Mouse (Mus musculus) midbrain, embryonic 15.5 days (tissue): Measurements from ENCODE around the gene Gng3. TPM values are rescaled to one million over a fixed set of nuclear protein-coding genes. Genes with fewer than 3 reads are reported as not detected.
A peak's percentile ranks its signal among the peaks of the same experiment; 100 is the strongest.

Experiments
- ATAC-seq: fragments of 200-750 bp; cut with Nextera tagmentation; replicated peaks from 2 replicates; pipeline ENCODE4 v1.8.0; 2017; ENCODE audit warnings: moderate TSS enrichment
- H3K27ac ChIP-seq: fragments of 300-500 bp; sonication (generic); 2 replicates; pipeline ENCODE4 v1.5.1; 2015; ENCODE audit warnings: mild to moderate bottlenecking, inconsistent platforms
- H3K27me3 ChIP-seq: fragments of 300-500 bp; sonication (generic); replicated peaks from 2 replicates; pipeline ENCODE4 v1.6.1; 2015; ENCODE audit warnings: inconsistent platforms
- H3K36me3 ChIP-seq: fragments of 300-500 bp; sonication (generic); replicated peaks from 2 replicates; pipeline ENCODE4 v1.6.1; 2015; ENCODE audit warnings: inconsistent platforms
- H3K4me1 ChIP-seq: fragments of 300-500 bp; sonication (generic); 2 replicates; pipeline ENCODE4 v1.6.1; 2015; ENCODE audit warnings: inconsistent platforms
- H3K4me2 ChIP-seq: fragments of 300-500 bp; sonication (generic); 2 replicates; pipeline ENCODE4 v1.6.1; 2015; ENCODE audit warnings: inconsistent platforms, mild to moderate bottlenecking, moderate library complexity
- H3K4me3 ChIP-seq: fragments of 300-500 bp; sonication (generic); 2 replicates; pipeline ENCODE4 v1.5.1; 2015; ENCODE audit warnings: mild to moderate bottlenecking, inconsistent platforms
- H3K9ac ChIP-seq: fragments of 300-500 bp; sonication (generic); 2 replicates; pipeline ENCODE4 v1.6.1; 2015; ENCODE audit warnings: mild to moderate bottlenecking, inconsistent platforms
- H3K9me3 ChIP-seq: fragments of 300-500 bp; sonication (generic); 2 replicates; pipeline ENCODE4 v1.6.1; 2016; ENCODE audit warnings: inconsistent platforms
- WGBS: fragments of 180-500 bp; shearing (Covaris S2); methylation state at CpG from one replicate; pipeline ENCODE4 v1.1.7; 2015; ENCODE audit warnings: mixed read lengths; 5-methylcytosine and 5-hydroxymethylcytosine counted together
- polyA plus RNA-seq: library from polyadenylated mRNA; unstranded; fragments of >200 nt; fragmentation: Nextera tagmentation; extraction: Ambion mirVana; gene quantifications from 2 replicates; pipeline ENCODE4 v1.2.1, GENCODE M21; 2015

Gene Gng3
- polyA plus RNA-seq, 1 experiment from 2014 or later, result 479 TPM

GRCm38 (mm10) chr19:8819596-8820423 is 19.2 kb downstream of the Gng3 start, which contains the start of gene Hnrnpul2:
Hnrnpul2 (plus strand) TSS chr19:8820010.
- Histone ChIP-seq H3K36me3 (peaks cover 16% of the 10 kb centered on the region), H3K9me3 (no peaks in the 10 kb centered on the region), H3K4me3 (peak within 1 kb of the TSS; percentile 84), H3K27ac (peak within 1 kb of the TSS; percentile 98), H3K9ac (peak within 1 kb of the TSS; percentile 90), H3K4me1 (peaks cover 60% of the 10 kb centered on the region), H3K4me2 (peak within 1 kb of the TSS; percentile 88), H3K27me3 (no peaks in the 10 kb centered on the region)
- peak; percentile 96 for ATAC-seq
- WGBS, result under 1% methylated on average over 82 of the region's 83 CpGs

GRCm38 (mm10) chr19:8818801-8819595 is 20.0 kb downstream of the Gng3 start, which contains the start of gene Ttc9c:
Ttc9c (minus strand) TSS chr19:8819333.
- ATAC-seq, result peak; percentile 94
- Histone ChIP-seq H3K9me3 (no peaks in the 10 kb centered on the region), H3K9ac (peak within 1 kb of the TSS; percentile 90), H3K36me3 (peaks cover 8% of the 10 kb centered on the region; the same call in 1 of the 2 replicates), H3K4me2 (peak within 1 kb of the TSS; percentile 88), H3K4me3 (peak within 1 kb of the TSS; percentile 84), H3K4me1 (peaks cover 60% of the 10 kb centered on the region), H3K27ac (peak within 1 kb of the TSS; percentile 98), H3K27me3 (no peaks in the 10 kb centered on the region)
- WGBS, result under 1% methylated on average over 33 of the region's 33 CpGs

GRCm38 (mm10) chr19:8818301-8818798 is 20.6 kb downstream of the Gng3 start:
- Histone ChIP-seq H3K4me2 (peak overlapping the region; percentile 88), H3K36me3 (0 out of 2 replicates have a peak, but pooled peaks cover 2% of the 10 kb centered on the region), H3K9me3 (no peaks in the 10 kb centered on the region), H3K4me3 (peak overlapping the region; percentile 84), H3K9ac (peak overlapping the region; percentile 43), H3K4me1 (peaks cover 57% of the 10 kb centered on the region), H3K27ac (peak overlapping the region; percentile 98), H3K27me3 (no peaks in the 10 kb centered on the region)
- ATAC-seq, result no peak
- 32% methylated on average over 14 of the region's 14 CpGs for WGBS

GRCm38 (mm10) chr19:8817001-8817400 is 22.0 kb downstream of the Gng3 start:
- 0 out of 2 replicates have a peak overlapping the region, but pooled peaks have one; percentile 2 for H3K9ac ChIP-seq
- 42% methylated on average over 3 of the region's 3 CpGs for WGBS
- peaks cover 3% of the 10 kb centered on the region; the same call in 1 of the 2 replicates for H3K36me3 ChIP-seq
- no peak overlapping the region for H3K27ac ChIP-seq
- peaks cover 44% of the 10 kb centered on the region for H3K4me1 ChIP-seq
- no peaks in the 10 kb centered on the region for H3K27me3 ChIP-seq
- no peak for ATAC-seq
- no peaks in the 10 kb centered on the region for H3K9me3 ChIP-seq
- peak overlapping the region; percentile 88 for H3K4me2 ChIP-seq
- peak overlapping the region; percentile 5; the same call in 1 of the 2 replicates for H3K4me3 ChIP-seq

GRCm38 (mm10) chr19:8815812-8816211 is 23.2 kb downstream of the Gng3 start:
- H3K9me3 ChIP-seq, result no peaks in the 10 kb centered on the region
- 69% methylated on average over 11 of the region's 11 CpGs for WGBS
- H3K4me3 ChIP-seq, result no peak overlapping the region
- H3K4me2 ChIP-seq, result no peak overlapping the region
- H3K4me1 ChIP-seq, result peaks cover 33% of the 10 kb centered on the region
- peaks cover 3% of the 10 kb centered on the region; the same call in 1 of the 2 replicates for H3K36me3 ChIP-seq
- peak overlapping the region; percentile 31; the same call in 1 of the 2 replicates for H3K9ac ChIP-seq
- no peak overlapping the region for H3K27ac ChIP-seq
- no peak for ATAC-seq
- H3K27me3 ChIP-seq, result no peaks in the 10 kb centered on the region

- no peaks in the 10 kb centered on the region for H3K27me3 ChIP-seq
- ATAC-seq, result no peak
- H3K27ac ChIP-seq, result no peak overlapping the region
- WGBS, result 90% methylated on average over 5 of the region's 5 CpGs
- no peaks in the 10 kb centered on the region for H3K9me3 ChIP-seq
- H3K4me3 ChIP-seq, result no peak overlapping the region
- H3K9ac ChIP-seq, result no peak overlapping the region
- no peak overlapping the region for H3K4me2 ChIP-seq
- H3K4me1 ChIP-seq, result peaks cover 18% of the 10 kb centered on the region
- peaks cover 14% of the 10 kb centered on the region for H3K36me3 ChIP-seq
These were observed 32.2 kb downstream of the Gng3 start for GRCm38 (mm10) chr19:8806810-8807209.

- no peak for ATAC-seq
- Histone ChIP-seq H3K4me3 (no peak overlapping the region), H3K27me3 (no peaks in the 10 kb centered on the region), H3K4me2 (no peak overlapping the region), H3K4me1 (peaks cover 21% of the 10 kb centered on the region), H3K27ac (no peak overlapping the region), H3K36me3 (peaks cover 7% of the 10 kb centered on the region; the same call in 1 of the 2 replicates), H3K9me3 (no peaks in the 10 kb centered on the region), H3K9ac (no peak overlapping the region)
- 91% methylated on average over 11 of the region's 11 CpGs for WGBS
These were observed 34.9 kb downstream of the Gng3 start for GRCm38 (mm10) chr19:8803879-8804660.

- Histone ChIP-seq H3K4me1 (peaks cover 28% of the 10 kb centered on the region), H3K4me3 (peak overlapping the region; percentile 67), H3K36me3 (peaks cover 3% of the 10 kb centered on the region; the same call in 1 of the 2 replicates), H3K4me2 (peak overlapping the region; percentile 74), H3K9ac (no peak overlapping the region), H3K27ac (peak overlapping the region; percentile 96), H3K9me3 (no peaks in the 10 kb centered on the region), H3K27me3 (no peaks in the 10 kb centered on the region)
- WGBS, result 85% methylated on average over 9 of the region's 9 CpGs
- no peak for ATAC-seq
These were observed 35.7 kb downstream of the Gng3 start for GRCm38 (mm10) chr19:8803204-8803780.

- peak; percentile 98 for ATAC-seq
- Histone ChIP-seq H3K9me3 (no peaks in the 10 kb centered on the region), H3K4me2 (peak within 1 kb of the TSS; percentile 74), H3K9ac (peak within 1 kb of the TSS; percentile 65), H3K4me1 (peaks cover 35% of the 10 kb centered on the region), H3K36me3 (peaks cover 3% of the 10 kb centered on the region; the same call in 1 of the 2 replicates), H3K27me3 (no peaks in the 10 kb centered on the region), H3K27ac (peak within 1 kb of the TSS; percentile 96), H3K4me3 (peak within 1 kb of the TSS; percentile 67)
- under 1% methylated on average over 30 of the region's 30 CpGs for WGBS
These were observed 36.7 kb downstream of the Gng3 start, which contains the start of gene Zbtb3 for GRCm38 (mm10) chr19:8802130-8802821. Zbtb3 (plus strand) TSS chr19:8802555.

GRCm38 (mm10) chr19:8798947-8799315 is 40.1 kb downstream of the Gng3 start:
- no peak for ATAC-seq
- Histone ChIP-seq H3K9ac (no peak overlapping the region), H3K27me3 (no peaks in the 10 kb centered on the region), H3K4me3 (peak overlapping the region; percentile 85; the same call in 1 of the 2 replicates), H3K9me3 (no peaks in the 10 kb centered on the region), H3K4me1 (peaks cover 37% of the 10 kb centered on the region), H3K36me3 (peaks cover 5% of the 10 kb centered on the region), H3K27ac (0 out of 2 replicates have a peak overlapping the region, but pooled peaks have one; percentile 68), H3K4me2 (peak overlapping the region; percentile 92)
